Mouse (Mus musculus): ENCODE measurements at regions not wholly inside any gene's neighbourhood (a gene's known extent, or its start where the extent isn't known, plus 50 kb on each side); places are given as distances from the start of the nearest gene placed in this dataset.

DNA sequence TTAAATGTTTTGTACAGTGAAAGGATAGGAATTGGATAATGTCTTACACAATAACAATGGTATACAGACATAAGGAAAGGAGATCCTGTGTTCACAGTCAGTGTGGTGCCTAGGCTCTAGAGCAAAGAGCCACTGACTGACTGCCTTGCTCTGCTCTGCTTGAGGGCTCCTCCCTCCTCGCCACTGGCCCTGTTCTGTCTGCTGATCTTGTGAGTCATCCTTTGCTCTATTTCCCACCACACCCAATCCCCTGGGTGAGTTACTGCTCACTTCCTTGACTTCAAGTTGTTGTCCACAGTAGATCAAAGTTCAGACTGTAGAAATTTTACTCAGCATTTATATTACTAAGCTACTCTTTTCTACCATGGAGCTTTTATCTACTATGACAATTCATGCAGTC, 117.3 kb downstream of the Tmsb4x start:
- peak; percentile 18 for DNase-seq

DNA sequence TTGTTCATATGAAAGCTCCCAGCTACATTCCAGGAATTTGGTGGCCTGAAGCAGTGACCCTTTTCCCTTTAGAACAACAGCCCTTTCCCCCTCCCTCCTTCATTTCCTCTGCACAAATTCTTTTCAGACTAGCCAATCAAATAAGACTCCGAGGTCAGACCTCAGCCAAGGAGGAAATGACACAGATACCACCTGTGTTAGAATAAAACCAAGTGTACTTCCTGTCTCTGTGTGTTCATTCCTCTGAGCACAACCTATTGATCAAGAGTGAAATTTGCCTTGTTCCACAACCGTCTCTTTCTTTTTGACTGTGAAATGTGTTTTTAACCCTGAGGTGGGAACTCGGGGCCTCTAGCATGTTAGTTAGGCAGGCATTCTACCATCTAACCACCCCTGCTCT, 120.2 kb downstream of the Tmsb4x start:
- DNase-seq, result no peak

DNA sequence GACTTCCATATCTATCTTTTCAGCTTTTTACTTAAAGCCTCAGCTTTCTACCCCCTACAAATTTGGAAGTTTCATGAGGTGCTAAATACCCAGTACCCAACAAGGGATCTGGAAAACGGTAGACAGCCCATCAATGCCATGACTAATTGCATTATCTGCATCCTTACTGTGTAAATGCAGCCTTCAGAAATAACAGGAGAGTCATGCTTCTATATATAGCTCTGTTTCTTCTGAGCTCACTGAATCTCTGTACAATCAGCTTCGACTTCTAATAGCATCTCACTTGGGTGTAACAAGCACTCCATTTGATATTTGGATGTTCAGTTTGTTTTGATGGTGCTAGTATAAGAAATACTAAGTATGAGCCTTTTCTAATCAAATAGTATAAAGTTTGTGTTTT, 120.7 kb downstream of the Tmsb4x start:
- no peak for DNase-seq

DNA sequence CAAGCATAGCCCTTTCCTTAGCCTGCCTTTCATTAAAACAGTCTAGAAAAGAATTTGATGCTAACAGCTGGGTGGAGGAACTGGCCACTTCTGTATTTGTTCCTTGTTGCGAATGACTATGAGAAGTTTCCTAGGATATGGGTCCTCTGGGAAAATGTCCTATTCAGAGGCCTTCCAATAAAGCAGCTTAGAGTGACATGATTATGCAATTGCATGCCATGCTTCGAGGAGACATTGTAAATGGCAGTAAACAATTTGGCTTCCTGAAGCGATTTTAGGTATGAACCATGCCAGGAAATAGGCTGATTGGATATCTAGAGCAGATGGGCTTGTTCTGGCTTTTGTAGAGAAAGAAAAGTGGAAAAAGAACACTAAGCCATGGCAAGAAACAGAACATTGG, 128.3 kb downstream of the Tmsb4x start:
- no peak for DNase-seq

DNA sequence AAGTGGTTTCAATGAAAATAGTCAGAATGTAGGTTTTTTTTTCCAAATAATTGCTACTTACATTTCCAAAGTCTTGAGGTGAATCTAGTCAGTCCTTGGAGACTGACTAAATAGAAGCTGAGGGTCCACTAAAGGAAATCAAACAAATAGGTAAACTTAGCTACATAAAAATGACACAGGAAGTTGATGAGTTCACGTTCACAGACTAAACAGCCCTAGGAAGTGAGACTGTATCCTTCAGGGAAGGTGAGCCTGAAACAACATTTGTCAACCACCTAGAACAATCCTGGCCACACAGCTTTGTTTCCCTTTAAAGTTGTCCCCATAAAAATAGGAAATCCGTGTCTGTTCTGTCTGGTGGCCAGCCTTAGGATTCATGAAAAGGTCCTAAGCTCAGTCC, 140.0 kb downstream of the Tmsb4x start:
- DNase-seq, result no peak

DNA sequence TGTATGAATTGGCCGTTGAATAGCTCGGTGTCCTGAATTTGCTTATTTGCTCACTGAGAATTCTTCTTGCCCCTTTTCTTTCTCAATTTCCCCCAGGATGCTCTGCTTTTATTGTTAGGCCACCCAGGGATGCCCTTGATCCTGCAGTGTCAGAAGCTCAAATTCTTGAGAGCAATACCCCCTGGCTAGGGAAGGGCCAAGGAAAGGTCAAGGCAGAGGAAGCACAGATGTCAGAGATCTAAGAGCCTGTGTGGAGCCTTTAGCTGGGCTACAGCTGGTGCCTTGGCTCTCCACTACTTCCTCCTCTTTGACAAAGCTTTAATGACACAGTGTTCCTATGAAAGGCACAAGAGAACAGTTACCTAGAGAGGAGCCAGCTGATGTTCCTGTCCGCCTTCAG, 141.2 kb downstream of the Tmsb4x start:
- DNase-seq, result no peak

DNA sequence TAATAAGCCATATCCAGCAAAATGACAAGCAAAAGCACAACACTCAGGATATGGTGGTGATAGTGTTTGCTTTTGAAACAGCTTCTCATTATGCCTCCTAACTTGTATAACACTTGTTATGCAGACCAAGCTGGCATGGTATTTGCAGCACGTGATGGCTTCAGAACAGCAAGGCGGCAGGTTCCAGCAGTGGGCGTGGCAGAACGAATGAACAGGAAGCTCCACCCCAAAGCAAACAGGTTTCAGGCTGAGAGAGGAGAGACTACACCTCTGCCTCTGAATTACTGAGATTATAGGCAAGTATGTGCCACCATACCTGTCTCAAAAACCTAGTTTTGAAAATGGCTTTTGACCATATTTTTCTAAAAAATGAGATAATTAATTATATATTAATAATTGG, 145.2 kb downstream of the Tmsb4x start:
- no peak for DNase-seq

DNA sequence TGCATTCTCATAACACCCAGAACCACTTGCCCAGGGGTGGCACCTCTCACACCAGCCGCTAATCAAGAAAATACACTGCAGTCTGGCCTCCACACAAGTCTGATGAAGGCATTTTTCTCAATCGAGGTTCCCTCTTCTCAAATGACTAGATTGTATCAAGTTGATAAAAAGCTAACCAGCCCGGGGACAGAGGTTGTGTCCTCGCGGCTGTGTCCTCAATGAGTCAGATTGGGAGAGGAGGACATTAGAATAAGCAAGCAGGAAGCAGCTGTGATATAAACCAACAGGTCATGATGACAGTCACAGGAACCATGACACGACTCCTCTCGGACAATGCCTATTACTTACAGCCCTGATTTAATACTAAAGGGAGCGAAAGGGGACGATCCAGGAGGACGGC, 156.7 kb downstream of the Tmsb4x start:
- DNase-seq, result no peak

DNA sequence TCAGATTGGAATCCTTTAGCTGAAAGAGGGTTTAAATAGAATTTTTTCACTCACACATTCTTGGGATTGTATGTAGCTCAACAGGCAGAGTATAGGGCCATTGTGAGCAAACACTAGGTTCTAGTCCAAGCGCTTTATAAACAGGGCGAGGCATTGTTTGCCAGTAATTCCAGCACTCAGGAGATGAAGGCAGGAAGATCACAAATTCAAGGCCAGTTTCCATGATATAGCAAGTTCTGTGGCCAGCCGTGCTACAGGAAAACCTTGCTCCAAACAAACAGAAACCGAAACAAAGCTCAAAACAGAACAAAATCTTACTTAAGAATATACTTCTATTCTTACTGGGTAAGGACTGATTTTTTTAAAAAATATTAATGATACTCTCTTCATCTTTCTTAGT, 159.0 kb downstream of the Tmsb4x start:
- DNase-seq, result no peak

DNA sequence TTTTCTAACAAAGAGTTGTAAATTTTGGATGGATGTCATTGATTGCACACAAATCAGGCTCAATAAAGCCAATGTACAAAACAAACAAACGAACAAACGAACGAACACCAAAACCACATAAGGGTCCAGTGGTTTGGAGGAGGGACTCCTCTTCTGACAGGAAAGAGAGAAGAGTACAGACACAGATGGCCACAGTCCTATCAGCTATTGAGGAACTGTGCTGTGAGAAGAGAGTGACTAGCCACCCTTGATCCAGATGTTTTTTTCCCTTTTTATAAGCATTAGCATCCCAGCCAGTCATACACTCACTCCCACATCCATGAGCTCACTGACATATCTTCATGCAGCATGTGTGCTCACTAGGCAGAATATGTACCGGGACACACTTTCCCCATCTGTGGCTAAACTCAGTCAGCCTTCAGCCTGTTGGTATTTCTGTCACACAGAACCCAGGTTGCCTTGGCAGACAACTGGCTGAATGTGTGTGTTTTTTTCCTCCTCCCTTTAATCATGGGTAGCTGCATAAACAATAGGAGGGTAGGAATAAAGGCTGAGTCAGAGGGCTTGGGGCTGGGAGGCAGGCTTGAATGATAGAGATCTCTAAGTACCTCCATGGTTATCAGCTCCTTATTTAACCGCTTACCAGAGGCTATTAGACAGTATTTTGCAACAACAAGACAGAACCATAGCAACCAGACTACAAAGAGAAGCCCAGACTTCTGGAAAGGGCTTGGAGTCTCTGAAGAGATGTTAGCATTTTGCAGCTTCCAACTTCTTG, 159.7 kb downstream of the Tmsb4x start:
- no peak for DNase-seq

DNA sequence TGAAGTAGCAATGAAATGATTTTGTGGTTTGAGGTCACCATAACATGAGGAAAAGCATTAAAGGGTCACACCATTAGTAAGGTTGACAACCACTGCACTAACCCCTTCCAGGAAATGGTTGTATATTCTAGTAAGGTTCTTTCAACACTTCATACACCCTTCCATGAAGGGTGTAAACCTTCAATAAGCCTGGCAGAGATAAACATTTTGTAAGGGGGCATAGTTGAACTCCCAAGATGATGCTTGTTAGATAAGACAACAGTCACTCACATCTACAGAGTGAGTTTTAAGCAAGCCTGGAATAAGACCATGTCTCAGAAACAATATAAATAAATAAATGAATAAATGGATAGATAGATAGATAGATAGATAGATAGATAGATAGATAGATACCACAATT, 171.1 kb downstream of the Tmsb4x start:
- DNase-seq, result no peak

DNA sequence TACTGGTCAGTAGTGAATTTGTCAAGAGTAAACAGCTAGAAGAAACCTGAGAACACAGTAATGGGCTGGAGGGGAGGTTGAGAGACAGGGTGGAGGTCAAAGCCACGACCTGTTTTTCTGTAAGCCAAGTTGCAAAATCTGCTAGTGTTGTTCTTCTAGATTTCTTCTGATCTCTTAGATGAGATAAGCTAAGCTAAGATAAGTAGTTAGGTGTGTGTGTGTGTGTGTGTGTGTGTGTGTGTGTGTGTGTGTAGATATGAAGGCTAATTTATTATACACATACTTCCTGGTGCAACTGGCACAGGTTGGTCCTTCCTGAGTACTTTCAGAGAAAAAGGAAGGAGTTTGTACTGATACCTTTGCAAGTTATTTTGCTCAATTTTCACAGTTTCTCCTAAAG, 172.8 kb downstream of the Tmsb4x start:
- DNase-seq, result no peak

DNA sequence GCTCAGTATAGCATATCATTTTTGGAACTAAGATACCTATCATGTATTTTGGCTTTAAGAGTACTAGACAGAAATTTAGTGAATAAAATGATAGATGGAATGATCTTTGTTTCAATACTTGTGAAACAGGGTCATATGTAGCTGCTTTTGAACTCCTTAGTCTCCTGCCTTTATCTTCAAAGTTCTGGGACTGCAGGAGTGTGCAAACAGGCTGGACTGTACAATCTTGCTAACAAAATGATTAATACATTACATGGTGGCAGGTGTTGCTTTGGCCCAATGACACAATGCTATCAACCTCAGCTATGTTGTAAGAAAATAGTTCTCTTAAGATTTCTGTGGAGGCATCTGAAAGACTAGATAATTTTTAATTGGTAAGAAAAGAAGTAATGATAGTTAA, 173.5 kb downstream of the Tmsb4x start:
- no peak for DNase-seq

DNA sequence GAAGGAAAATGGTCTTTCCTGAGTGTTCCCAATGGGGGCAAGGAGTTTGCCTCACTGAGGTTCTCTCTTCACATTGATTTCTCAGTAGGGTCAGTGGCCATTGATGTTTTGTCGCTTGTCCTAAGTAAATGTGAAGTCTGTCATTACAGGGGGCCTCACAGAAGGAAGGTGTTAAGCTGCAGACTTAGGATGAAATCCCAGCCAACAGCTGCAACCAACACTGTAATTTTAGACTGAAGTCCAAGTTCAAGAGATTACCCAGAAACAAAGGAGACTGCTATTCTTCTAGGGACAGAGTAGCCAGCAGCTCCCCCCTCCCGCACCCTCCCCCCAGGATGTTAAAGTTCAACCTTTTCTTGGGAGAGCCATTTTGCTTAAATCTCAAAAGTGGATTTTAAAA, 176.0 kb downstream of the Tmsb4x start:
- DNase-seq, result no peak

DNA sequence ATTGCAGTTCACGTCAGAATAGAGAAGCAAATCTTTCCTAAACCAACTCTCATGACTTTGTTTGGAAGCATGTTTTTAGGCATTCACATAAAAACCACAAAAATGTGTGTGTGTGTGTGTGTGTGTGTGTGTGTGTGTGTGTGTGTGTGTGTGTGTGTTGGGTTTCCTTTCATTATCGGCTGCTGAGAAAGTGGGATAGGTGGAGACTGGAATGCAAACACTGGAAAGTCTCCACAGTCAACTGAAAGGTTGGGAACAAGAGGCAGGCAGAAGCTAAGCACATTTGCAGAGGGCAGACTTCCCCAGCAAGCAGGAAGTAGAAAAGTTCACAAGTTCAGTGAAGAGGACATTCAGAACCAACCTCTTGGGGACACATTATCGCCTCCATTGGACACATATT, 176.5 kb downstream of the Tmsb4x start:
- DNase-seq, result no peak

DNA sequence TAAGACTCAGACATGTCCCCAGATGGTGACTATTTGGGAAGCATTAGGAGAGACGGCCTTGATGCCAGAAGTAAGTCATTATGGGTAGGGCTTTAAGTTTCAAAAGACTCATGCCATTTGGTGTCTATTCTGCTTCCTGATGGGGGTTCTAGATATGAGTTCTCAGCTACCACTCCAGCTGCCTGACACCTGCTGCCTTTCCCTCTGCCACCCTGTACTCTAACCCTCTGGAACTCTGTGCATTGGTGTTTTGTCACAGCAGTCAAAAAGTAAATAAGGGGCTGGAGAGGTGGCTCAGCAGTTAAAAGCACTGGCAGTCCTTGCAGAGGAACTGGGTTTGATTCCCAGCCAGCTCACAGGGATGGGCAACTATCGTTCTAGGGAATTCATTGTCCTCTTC, 177.6 kb downstream of the Tmsb4x start:
- DNase-seq, result no peak

DNA sequence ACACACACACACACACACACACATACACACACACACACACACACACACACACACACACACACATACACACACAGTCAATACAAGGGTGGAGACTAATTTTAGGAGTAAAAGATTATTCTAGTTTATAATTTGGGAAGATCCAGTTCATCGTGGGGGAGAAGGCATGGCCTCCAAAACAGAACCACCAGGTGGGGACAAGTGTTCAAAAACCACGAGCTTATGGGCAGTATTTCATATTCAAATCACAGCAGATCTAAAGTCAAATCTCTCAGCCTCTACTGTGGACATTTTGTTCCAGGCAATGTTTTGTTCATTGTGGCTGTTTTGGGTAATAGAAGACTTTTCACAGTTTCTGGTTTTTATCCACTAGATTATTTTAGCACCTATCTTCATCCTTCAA, 193.5 kb downstream of the Tmsb4x start:
- DNase-seq, result no peak

DNA sequence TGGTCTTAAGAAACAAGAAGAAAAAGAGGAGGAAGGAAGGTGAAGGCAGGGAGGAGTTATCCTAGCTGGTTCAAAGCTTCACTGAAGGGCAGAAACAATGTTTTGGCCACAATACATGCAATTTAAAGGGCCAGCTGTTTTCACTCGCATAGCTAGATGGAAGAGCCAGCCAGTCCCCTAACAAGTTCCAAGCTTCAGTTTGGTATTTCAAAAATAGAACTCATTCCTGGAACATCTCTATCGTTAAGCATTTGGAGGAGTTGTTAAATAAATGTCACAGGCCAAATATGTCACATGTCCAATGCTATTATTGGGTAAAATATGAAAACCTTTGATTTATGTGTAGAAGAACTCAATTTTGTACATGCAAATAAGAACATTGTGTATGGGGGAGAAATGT, 194.8 kb downstream of the Tmsb4x start:
- no peak for DNase-seq

DNA sequence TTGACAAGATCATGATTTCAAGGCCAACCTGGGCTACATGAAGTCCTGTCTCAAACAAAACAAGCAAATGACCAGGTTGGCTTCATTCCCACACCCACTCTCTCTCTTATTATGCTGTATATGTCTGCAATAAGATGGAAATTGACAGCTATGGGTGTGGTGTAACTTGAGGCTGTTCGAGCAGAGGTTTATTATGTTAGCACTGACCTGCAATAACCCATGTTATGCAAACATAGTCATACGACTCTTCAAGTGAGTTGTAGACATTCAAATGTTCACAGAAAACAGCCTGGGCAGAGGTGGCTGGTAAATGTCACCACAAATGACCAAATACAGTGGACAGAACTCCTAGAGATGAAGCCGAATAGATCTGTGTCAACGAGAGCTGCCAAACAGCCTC, 196.2 kb downstream of the Tmsb4x start:
- DNase-seq, result no peak

DNA sequence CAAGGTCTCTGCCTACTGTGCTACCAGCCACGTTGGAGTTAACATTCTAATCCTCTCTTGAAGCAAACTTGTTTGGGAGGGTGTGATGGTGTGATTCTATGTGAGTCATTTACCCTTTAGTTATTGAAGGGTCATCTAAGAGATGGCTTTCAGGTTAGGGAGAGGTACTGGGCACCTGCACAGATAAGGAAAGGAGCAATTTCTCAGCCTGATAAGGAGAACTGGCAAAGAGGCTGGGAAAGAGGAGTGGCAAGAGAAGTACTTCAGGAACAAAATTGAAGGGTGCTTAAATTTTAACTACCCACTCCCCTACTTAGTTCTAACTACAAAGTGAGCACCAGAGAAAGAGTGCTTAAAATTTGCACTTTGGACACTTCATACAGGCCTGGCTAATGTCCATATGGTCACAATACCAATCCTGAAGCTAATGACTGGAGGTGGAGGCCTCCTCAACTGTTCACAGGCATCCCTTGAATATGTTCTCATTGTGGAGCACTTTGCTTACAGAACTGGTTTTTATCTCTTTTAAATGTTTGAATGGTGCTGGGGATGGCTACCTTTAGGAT, 197.1 kb downstream of the Tmsb4x start:
- DNase-seq, result no peak

DNA sequence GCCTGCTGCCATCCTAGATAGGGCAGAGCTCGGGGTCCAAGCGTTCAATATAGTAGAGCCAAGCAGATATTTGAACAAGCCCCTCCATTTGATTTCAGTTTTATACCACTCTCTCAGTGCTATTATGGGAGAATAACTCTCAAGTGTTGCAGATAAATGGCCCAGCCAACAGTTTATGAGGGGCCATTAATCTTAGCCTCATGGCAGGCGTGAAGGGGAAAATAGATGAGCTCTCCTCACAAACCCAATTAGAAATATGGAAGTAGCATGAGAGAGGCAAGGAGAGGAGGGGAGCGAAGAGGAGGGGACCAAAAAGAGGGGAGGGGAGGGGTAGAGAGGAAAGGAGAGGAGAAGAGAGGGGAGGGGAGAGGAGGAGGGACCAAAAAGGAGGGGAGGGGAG, 213.3 kb downstream of the Tmsb4x start:
- DNase-seq, result no peak

DNA sequence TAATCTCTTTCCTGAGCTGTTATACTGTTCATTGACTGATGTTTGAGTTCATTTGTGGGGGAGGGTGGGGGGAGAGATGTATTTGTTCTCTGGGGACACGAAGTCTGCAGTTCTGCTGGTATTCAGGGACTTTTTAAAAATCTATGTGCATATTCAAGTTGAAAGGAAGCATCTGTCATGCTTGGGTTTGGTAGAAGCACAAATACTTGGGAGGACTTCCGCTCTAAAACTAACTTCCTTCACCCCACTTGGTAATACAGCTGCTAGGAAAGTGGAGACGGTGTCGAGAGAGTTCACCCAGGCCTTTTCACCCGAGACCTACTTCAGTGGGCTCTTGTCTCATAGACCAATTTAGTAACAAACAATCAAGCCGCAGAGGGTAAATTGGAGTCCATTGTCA, 228.1 kb downstream of the Tmsb4x start:
- DNase-seq, result no peak

DNA sequence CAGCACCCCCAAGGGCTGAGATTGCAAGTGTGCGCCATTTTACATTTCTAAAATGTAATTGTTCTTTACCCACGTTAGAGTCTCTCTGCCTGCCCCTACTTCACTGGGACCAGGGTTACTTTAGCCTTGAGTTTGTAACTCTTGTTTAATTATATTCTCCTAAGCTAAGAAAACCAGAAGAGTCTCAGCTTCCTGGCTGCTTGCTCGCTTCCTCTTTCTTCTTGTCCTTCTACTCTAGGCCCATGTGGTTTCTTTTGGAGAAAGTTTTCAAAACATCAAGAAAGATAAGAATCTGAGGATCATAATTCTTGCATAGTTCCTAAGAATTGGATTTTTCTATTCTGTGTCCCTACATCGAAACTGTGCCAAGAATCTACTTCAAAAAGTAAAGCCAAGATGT, 228.6 kb downstream of the Tmsb4x start:
- DNase-seq, result no peak

DNA sequence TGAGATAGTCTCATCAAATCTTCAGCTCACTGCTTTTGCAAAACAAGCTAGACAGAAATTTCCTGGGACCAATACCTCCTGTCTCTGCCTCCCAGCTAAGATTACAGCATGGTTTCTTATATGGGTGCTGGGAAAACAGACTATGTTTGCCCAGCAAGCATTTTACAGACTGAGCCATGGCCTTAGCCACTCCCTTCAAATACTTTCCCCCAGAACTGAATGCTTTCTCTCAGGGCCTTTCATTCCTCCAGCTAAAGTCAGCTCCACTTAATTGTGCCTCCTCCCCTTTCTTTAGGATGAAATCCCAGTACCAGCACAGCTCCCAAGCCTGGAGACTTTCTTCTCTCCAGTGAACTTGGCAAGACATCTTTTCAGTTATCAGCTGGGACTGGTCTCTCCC, 232.1 kb downstream of the Tmsb4x start:
- DNase-seq, result no peak

DNA sequence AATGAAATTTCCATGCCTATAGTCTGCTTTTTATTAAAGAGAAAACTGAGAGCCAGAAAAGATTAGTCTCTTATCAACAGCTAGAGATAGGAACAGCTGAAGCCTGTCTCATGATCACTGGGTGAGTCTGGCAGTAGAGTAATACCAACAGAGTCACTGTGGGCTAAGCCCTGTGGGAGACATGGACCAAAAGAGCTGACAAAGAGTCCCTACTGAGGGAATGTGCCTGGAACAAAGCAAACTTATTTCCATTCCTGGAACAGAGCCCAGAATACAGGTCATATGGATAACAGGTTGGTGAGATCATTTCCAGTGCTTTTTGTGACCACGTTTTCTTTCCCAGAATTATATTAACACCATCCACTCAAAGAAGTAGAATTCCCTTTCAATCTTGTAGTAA, 237.4 kb downstream of the Tmsb4x start:
- no peak for DNase-seq
